Mouse (Mus musculus) liver, postnatal 0 days (tissue): ENCODE results near the gene Gm11027. TPM values are rescaled to one million over a fixed set of nuclear protein-coding genes. Genes with fewer than 3 reads are reported as not detected.

Experiments used
- ATAC-seq: fragments of 200-750 bp; cut with Nextera tagmentation; 2 replicates; pipeline ENCODE4 v1.8.0; 2017; ENCODE audit warnings: mild to moderate bottlenecking, moderate library complexity
- DNase-seq: peaks from one replicate; pipeline ENCODE4 v3.0.0-alpha.2; 2016
- H3K27ac ChIP-seq: fragments of 300-500 bp; sonication (generic); 2 replicates; pipeline ENCODE4 v1.5.1; 2014; ENCODE audit warnings: antibody characterized with exemption, moderate library complexity, mild to moderate bottlenecking, low read depth
- H3K27me3 ChIP-seq: fragments of 300-500 bp; sonication (generic); 2 replicates; pipeline ENCODE4 v1.6.1; 2014; ENCODE audit warnings: low read length, control low read depth, mixed read lengths; ENCODE audit not compliant: insufficient read depth
- H3K36me3 ChIP-seq: fragments of 300-500 bp; sonication (generic); replicated peaks from 2 replicates; pipeline ENCODE4 v1.6.1; 2014; ENCODE audit warnings: mild to moderate bottlenecking, control low read depth, low read length, moderate library complexity, mixed read lengths; ENCODE audit not compliant: insufficient read depth
- H3K4me1 ChIP-seq: fragments of 300-500 bp; sonication (generic); 2 replicates; pipeline ENCODE4 v1.6.1; 2014; ENCODE audit warnings: antibody characterized with exemption, mild to moderate bottlenecking, control low read depth; ENCODE audit not compliant: insufficient read depth
- H3K4me2 ChIP-seq: fragments of 300-500 bp; sonication (generic); 2 replicates; pipeline ENCODE4 v1.6.1; 2014; ENCODE audit warnings: low read depth, mild to moderate bottlenecking, low read length, moderate library complexity, mixed read lengths
- H3K4me3 ChIP-seq: fragments of 300-500 bp; sonication (generic); 2 replicates; pipeline ENCODE4 v1.5.1; 2014; ENCODE audit warnings: low read depth, low read length
- H3K9ac ChIP-seq: fragments of 300-500 bp; sonication (generic); replicated peaks from 2 replicates; pipeline ENCODE4 v1.6.1; 2014; ENCODE audit warnings: mild to moderate bottlenecking, moderate library complexity
- H3K9me3 ChIP-seq: fragments of 300-500 bp; sonication (generic); 2 replicates; pipeline ENCODE4 v1.6.1; 2016; ENCODE audit warnings: mild to moderate bottlenecking, control low read depth, low read length, mixed read lengths
- CTCF ChIP-seq: sonication (generic); IDR thresholded peaks from 2 replicates; pipeline ENCODE4 v1.5.1; 2016; ENCODE audit warnings: antibody characterized with exemption, low read depth
- EP300 ChIP-seq: IDR thresholded peaks from 2 replicates; pipeline ENCODE4 v1.6.1; 2016; ENCODE audit warnings: antibody characterized with exemption, low read depth, mild to moderate bottlenecking
- WGBS: fragments of 180-500 bp; shearing (Covaris S2); extraction: QIAGEN DNeasy Blood & Tissue Kit; methylation state at CpG from one replicate; pipeline ENCODE4 v1.1.7; 2014; ENCODE audit not compliant: insufficient replicate concordance; 5-methylcytosine and 5-hydroxymethylcytosine counted together
- polyA plus RNA-seq: library from polyadenylated mRNA; unstranded; fragments of >200 nt; fragmentation: Nextera tagmentation; extraction: Ambion mirVana; gene quantifications from 2 replicates; pipeline ENCODE4 v1.2.1, GENCODE M21; 2015

Gene Gm11027
- polyA plus RNA-seq, 1 experiment from 2014 or later, result not detected

- no peak for DNase-seq
- Histone ChIP-seq H3K4me1 (peaks cover 9% of the 10 kb centered on the region), H3K9me3 (no peaks in the 10 kb centered on the region), H3K4me3 (no peak overlapping the region), H3K4me2 (no peak overlapping the region), H3K9ac (no peak overlapping the region), H3K36me3 (no peaks in the 10 kb centered on the region), H3K27ac (no peak overlapping the region), H3K27me3 (no peaks in the 10 kb centered on the region)
- ATAC-seq, result no peak
- 81% methylated on average over 1 of the region's 1 CpGs for WGBS
- TF ChIP-seq EP300, result no peak
- TF ChIP-seq CTCF, result no peak
Measured at GRCm38 (mm10) chr12:116273733-116274132, 1.5 kb upstream of the Gm11027 start.

- WGBS, result 79% methylated on average over 4 of the region's 4 CpGs
- no peak for DNase-seq
Measured at GRCm38 (mm10) chr12:116275631-116276030, 445 bp downstream of the Gm11027 start.

GRCm38 (mm10) chr12:116276961-116277360 is 1.8 kb downstream of the Gm11027 start:
- WGBS, result 44% methylated on average over 2 of the region's 2 CpGs
- 0 out of 2 replicates have a peak overlapping the region, but pooled peaks have one; percentile 22 for H3K27ac ChIP-seq
- H3K36me3 ChIP-seq, result no peaks in the 10 kb centered on the region
- no peak overlapping the region for H3K9ac ChIP-seq
- DNase-seq (no peak), ATAC-seq (no peak)
- no peak for TF ChIP-seq CTCF
- TF ChIP-seq EP300, result peak; percentile 97
- H3K4me3 ChIP-seq, result no peak overlapping the region
- no peaks in the 10 kb centered on the region for H3K27me3 ChIP-seq
- peaks cover 17% of the 10 kb centered on the region for H3K4me1 ChIP-seq
- H3K9me3 ChIP-seq, result no peaks in the 10 kb centered on the region
- 0 out of 2 replicates have a peak overlapping the region, but pooled peaks have one; percentile 13 for H3K4me2 ChIP-seq

More at GRCm38 (mm10) chr12:116275631-116276030, 445 bp downstream of the Gm11027 start:
- ATAC-seq, result no peak
- Histone ChIP-seq H3K9ac (no peak overlapping the region), H3K9me3 (no peaks in the 10 kb centered on the region), H3K4me3 (no peak overlapping the region), H3K4me2 (no peak overlapping the region), H3K4me1 (peaks cover 17% of the 10 kb centered on the region), H3K27ac (no peak overlapping the region), H3K36me3 (no peaks in the 10 kb centered on the region), H3K27me3 (no peaks in the 10 kb centered on the region)
- TF ChIP-seq CTCF, result no peak
- 0 out of 2 replicates have a peak, but pooled peaks have one; percentile 13 for TF ChIP-seq EP300

- ATAC-seq (no peak), DNase-seq (no peak)
- Histone ChIP-seq H3K9ac (no peak overlapping the region), H3K4me2 (no peak overlapping the region), H3K27me3 (no peaks in the 10 kb centered on the region), H3K27ac (no peak overlapping the region), H3K4me1 (peaks cover 23% of the 10 kb centered on the region), H3K9me3 (no peaks in the 10 kb centered on the region), H3K4me3 (no peak overlapping the region), H3K36me3 (no peaks in the 10 kb centered on the region)
- WGBS, result 90% methylated on average over 1 of the region's 1 CpGs
- TF ChIP-seq EP300 (no peak), CTCF (no peak)
Measured at GRCm38 (mm10) chr12:116278541-116278940, 3.4 kb downstream of the Gm11027 start.

- 82% methylated on average over 2 of the region's 2 CpGs for WGBS
- H3K27me3 ChIP-seq, result no peaks in the 10 kb centered on the region
- no peaks in the 10 kb centered on the region for H3K36me3 ChIP-seq
- TF ChIP-seq EP300, result no peak
- no peak overlapping the region for H3K4me2 ChIP-seq
- H3K4me1 ChIP-seq, result peaks cover 24% of the 10 kb centered on the region
- DNase-seq (no peak), ATAC-seq (no peak)
- no peak overlapping the region for H3K4me3 ChIP-seq
- no peaks in the 10 kb centered on the region for H3K9me3 ChIP-seq
- 0 out of 2 replicates have a peak overlapping the region, but pooled peaks have one; percentile 1 for H3K27ac ChIP-seq
- no peak overlapping the region for H3K9ac ChIP-seq
Measured at GRCm38 (mm10) chr12:116279181-116279580, 4.0 kb downstream of the Gm11027 start.

- peak overlapping the region; percentile 95 for H3K27ac ChIP-seq
- no peak for TF ChIP-seq EP300
- TF ChIP-seq CTCF, result no peak
- 3% methylated on average over 7 of the region's 7 CpGs for WGBS
- H3K4me3 ChIP-seq, result peak overlapping the region; percentile 95
- H3K4me2 ChIP-seq, result peak overlapping the region; percentile 75
- no peaks in the 10 kb centered on the region for H3K27me3 ChIP-seq
- peaks cover 24% of the 10 kb centered on the region for H3K4me1 ChIP-seq
- no peaks in the 10 kb centered on the region for H3K9me3 ChIP-seq
- H3K9ac ChIP-seq, result peak overlapping the region; percentile 97
- DNase-seq (no peak), ATAC-seq (peak; percentile 0)
- H3K36me3 ChIP-seq, result no peaks in the 10 kb centered on the region
Measured at GRCm38 (mm10) chr12:116280149-116280652, 5.0 kb downstream of the Gm11027 start.
